Mouse (Mus musculus) midbrain, embryonic 12.5 days (tissue): ENCODE measurements around the gene Tmem117. TPM values are rescaled to one million over a fixed set of nuclear protein-coding genes. Genes with fewer than 3 reads are reported as not detected.

ENCODE experiments used
- ATAC-seq: fragments of 200-750 bp; cut with Nextera tagmentation; 2 replicates; pipeline ENCODE4 v1.8.0; 2017; ENCODE audit warnings: low read depth, moderate TSS enrichment, moderate library complexity; ENCODE audit not compliant: low FRiP score
- H3K27ac ChIP-seq: fragments of 300-500 bp; sonication (generic); replicated peaks from 2 replicates; pipeline ENCODE4 v1.5.1; 2016; ENCODE audit warnings: mild to moderate bottlenecking
- H3K27me3 ChIP-seq: fragments of 300-500 bp; sonication (generic); 2 replicates; pipeline ENCODE4 v1.6.1; 2016; ENCODE audit warnings: mild to moderate bottlenecking
- H3K36me3 ChIP-seq: fragments of 300-500 bp; sonication (generic); 2 replicates; pipeline ENCODE4 v1.6.1; 2016
- H3K4me1 ChIP-seq: fragments of 300-500 bp; sonication (generic); 2 replicates; pipeline ENCODE4 v1.6.1; 2016
- H3K4me2 ChIP-seq: fragments of 300-500 bp; sonication (generic); replicated peaks from 2 replicates; pipeline ENCODE4 v1.6.1; 2016; ENCODE audit warnings: mild to moderate bottlenecking, moderate library complexity
- H3K4me3 ChIP-seq: fragments of 300-500 bp; sonication (generic); 2 replicates; pipeline ENCODE4 v1.5.1; 2016; ENCODE audit warnings: mild to moderate bottlenecking
- H3K9ac ChIP-seq: fragments of 300-500 bp; sonication (generic); replicated peaks from 2 replicates; pipeline ENCODE4 v1.6.1; 2016; ENCODE audit warnings: mild to moderate bottlenecking, moderate library complexity
- H3K9me3 ChIP-seq: fragments of 300-500 bp; sonication (generic); 2 replicates; pipeline ENCODE4 v1.6.1; 2016; ENCODE audit warnings: mild to moderate bottlenecking
- WGBS: fragments of 180-500 bp; shearing (Covaris S2); methylation state at CpG from one replicate; pipeline ENCODE4 v1.1.7; 2016; 5-methylcytosine and 5-hydroxymethylcytosine counted together
- polyA plus RNA-seq: library from polyadenylated mRNA; unstranded; fragments of >200 nt; fragmentation: Nextera tagmentation; extraction: Ambion mirVana; gene quantifications from 2 replicates; pipeline ENCODE4 v1.2.1, GENCODE M21; 2016

The Tmem117 gene
- polyA plus RNA-seq, 1 experiment from 2014 or later, result 2.2 TPM

- 67% methylated on average over 9 of the region's 9 CpGs for WGBS
- no peak overlapping the region for H3K9ac ChIP-seq
- no peak overlapping the region for H3K27ac ChIP-seq
- H3K4me1 ChIP-seq, result peaks cover 16% of the 10 kb centered on the region
- H3K4me2 ChIP-seq, result no peak overlapping the region
- H3K36me3 ChIP-seq, result no peaks in the 10 kb centered on the region
- H3K4me3 ChIP-seq, result no peak overlapping the region
- peaks cover 2% of the 10 kb centered on the region; the same call in 1 of the 2 replicates for H3K27me3 ChIP-seq
- H3K9me3 ChIP-seq, result no peaks in the 10 kb centered on the region
- no peak for ATAC-seq
Measured at GRCm38 (mm10) chr15:94651350-94651749, 22.3 kb downstream of the Tmem117 start.

GRCm38 (mm10) chr15:94651969-94652842 lies 23.2 kb downstream of the Tmem117 start:
- Histone ChIP-seq H3K4me3 (no peak overlapping the region), H3K27me3 (peaks cover 2% of the 10 kb centered on the region; the same call in 1 of the 2 replicates), H3K27ac (no peak overlapping the region), H3K9ac (no peak overlapping the region), H3K36me3 (no peaks in the 10 kb centered on the region), H3K9me3 (no peaks in the 10 kb centered on the region), H3K4me2 (no peak overlapping the region), H3K4me1 (peaks cover 16% of the 10 kb centered on the region)
- no peak for ATAC-seq
- WGBS, result 85% methylated on average over 13 of the region's 13 CpGs

GRCm38 (mm10) chr15:94652843-94653206 lies 23.8 kb downstream of the Tmem117 start:
- no peaks in the 10 kb centered on the region for H3K9me3 ChIP-seq
- no peak overlapping the region for H3K9ac ChIP-seq
- no peak; the same call in 1 of the 2 replicates for ATAC-seq
- H3K36me3 ChIP-seq, result no peaks in the 10 kb centered on the region
- H3K4me3 ChIP-seq, result no peak overlapping the region
- H3K4me1 ChIP-seq, result peaks cover 16% of the 10 kb centered on the region
- WGBS, result 62% methylated on average over 3 of the region's 3 CpGs
- peaks cover 2% of the 10 kb centered on the region; the same call in 1 of the 2 replicates for H3K27me3 ChIP-seq
- no peak overlapping the region for H3K27ac ChIP-seq
- no peak overlapping the region for H3K4me2 ChIP-seq

- Histone ChIP-seq H3K9me3 (no peaks in the 10 kb centered on the region), H3K4me1 (peaks cover 13% of the 10 kb centered on the region), H3K27me3 (no peaks in the 10 kb centered on the region), H3K27ac (no peak overlapping the region), H3K4me2 (no peak overlapping the region), H3K9ac (no peak overlapping the region), H3K36me3 (no peaks in the 10 kb centered on the region), H3K4me3 (no peak overlapping the region)
- ATAC-seq, result no peak
- 96% methylated on average over 13 of the region's 13 CpGs for WGBS
Measured at GRCm38 (mm10) chr15:94655811-94656323, 26.8 kb downstream of the Tmem117 start.

GRCm38 (mm10) chr15:94657882-94658281 lies 28.9 kb downstream of the Tmem117 start:
- WGBS, result 66% methylated on average over 6 of the region's 6 CpGs
- no peak overlapping the region for H3K9ac ChIP-seq
- no peak overlapping the region for H3K4me2 ChIP-seq
- no peaks in the 10 kb centered on the region for H3K9me3 ChIP-seq
- no peaks in the 10 kb centered on the region for H3K27me3 ChIP-seq
- no peaks in the 10 kb centered on the region for H3K36me3 ChIP-seq
- H3K27ac ChIP-seq, result no peak overlapping the region
- peaks cover 13% of the 10 kb centered on the region for H3K4me1 ChIP-seq
- no peak overlapping the region for H3K4me3 ChIP-seq
- no peak for ATAC-seq

- WGBS, result 58% methylated on average over 13 of the region's 13 CpGs
- Histone ChIP-seq H3K9ac (no peak overlapping the region), H3K27me3 (no peaks in the 10 kb centered on the region), H3K36me3 (no peaks in the 10 kb centered on the region), H3K9me3 (no peaks in the 10 kb centered on the region), H3K27ac (peak overlapping the region; percentile 65), H3K4me1 (peaks cover 13% of the 10 kb centered on the region), H3K4me2 (no peak overlapping the region), H3K4me3 (no peak overlapping the region)
- peak; percentile 45 for ATAC-seq
Measured at GRCm38 (mm10) chr15:94658392-94659111, 29.5 kb downstream of the Tmem117 start.

GRCm38 (mm10) chr15:94659112-94659437 lies 30.0 kb downstream of the Tmem117 start:
- H3K9me3 ChIP-seq, result no peaks in the 10 kb centered on the region
- H3K27ac ChIP-seq, result peak overlapping the region; percentile 65
- ATAC-seq, result peak; percentile 74
- H3K4me2 ChIP-seq, result no peak overlapping the region
- no peaks in the 10 kb centered on the region for H3K36me3 ChIP-seq
- no peak overlapping the region for H3K9ac ChIP-seq
- peaks cover 13% of the 10 kb centered on the region for H3K4me1 ChIP-seq
- 25% methylated on average over 6 of the region's 6 CpGs for WGBS
- no peak overlapping the region for H3K4me3 ChIP-seq
- H3K27me3 ChIP-seq, result no peaks in the 10 kb centered on the region

GRCm38 (mm10) chr15:94660913-94661312 lies 31.9 kb downstream of the Tmem117 start:
- 70% methylated on average over 7 of the region's 7 CpGs for WGBS

GRCm38 (mm10) chr15:94661398-94661797 lies 32.4 kb downstream of the Tmem117 start:
- H3K4me3 ChIP-seq, result no peak overlapping the region
- no peak for ATAC-seq
- H3K27me3 ChIP-seq, result no peaks in the 10 kb centered on the region
- H3K4me2 ChIP-seq, result no peak overlapping the region
- no peaks in the 10 kb centered on the region for H3K9me3 ChIP-seq
- 23% methylated on average over 9 of the region's 9 CpGs for WGBS
- no peaks in the 10 kb centered on the region for H3K36me3 ChIP-seq
- peaks cover 13% of the 10 kb centered on the region for H3K4me1 ChIP-seq
- H3K27ac ChIP-seq, result no peak overlapping the region
- no peak overlapping the region for H3K9ac ChIP-seq

More at GRCm38 (mm10) chr15:94660913-94661312, 31.9 kb downstream of the Tmem117 start:
- H3K27me3 ChIP-seq, result no peaks in the 10 kb centered on the region
- ATAC-seq, result no peak
- peaks cover 13% of the 10 kb centered on the region for H3K4me1 ChIP-seq
- no peaks in the 10 kb centered on the region for H3K36me3 ChIP-seq
- H3K27ac ChIP-seq, result no peak overlapping the region
- H3K4me3 ChIP-seq, result no peak overlapping the region
- no peaks in the 10 kb centered on the region for H3K9me3 ChIP-seq
- no peak overlapping the region for H3K4me2 ChIP-seq
- H3K9ac ChIP-seq, result no peak overlapping the region

GRCm38 (mm10) chr15:94664612-94665011 lies 35.6 kb downstream of the Tmem117 start:
- no peaks in the 10 kb centered on the region for H3K27me3 ChIP-seq
- 0 out of 2 replicates have a peak, but pooled peaks cover 2% of the 10 kb centered on the region for H3K4me1 ChIP-seq
- no peak overlapping the region for H3K4me3 ChIP-seq
- no peak overlapping the region for H3K9ac ChIP-seq
- 92% methylated on average over 6 of the region's 6 CpGs for WGBS
- H3K4me2 ChIP-seq, result no peak overlapping the region
- H3K9me3 ChIP-seq, result no peaks in the 10 kb centered on the region
- ATAC-seq, result no peak
- no peaks in the 10 kb centered on the region for H3K36me3 ChIP-seq
- H3K27ac ChIP-seq, result no peak overlapping the region

GRCm38 (mm10) chr15:94681135-94681534 lies 52.1 kb downstream of the Tmem117 start:
- H3K4me3 ChIP-seq, result no peak overlapping the region

GRCm38 (mm10) chr15:94684269-94684668 lies 55.2 kb downstream of the Tmem117 start:
- Histone ChIP-seq H3K36me3 (no peaks in the 10 kb centered on the region), H3K9me3 (no peaks in the 10 kb centered on the region), H3K4me1 (0 out of 2 replicates have a peak, but pooled peaks cover 3% of the 10 kb centered on the region), H3K4me3 (no peak overlapping the region), H3K4me2 (no peak overlapping the region), H3K27me3 (no peaks in the 10 kb centered on the region), H3K27ac (no peak overlapping the region), H3K9ac (no peak overlapping the region)
- WGBS, result 79% methylated on average over 7 of the region's 7 CpGs
- no peak for ATAC-seq

More at GRCm38 (mm10) chr15:94681135-94681534, 52.1 kb downstream of the Tmem117 start:
- WGBS, result 55% methylated on average over 3 of the region's 3 CpGs
- Histone ChIP-seq H3K27me3 (no peaks in the 10 kb centered on the region), H3K4me2 (no peak overlapping the region), H3K9me3 (no peaks in the 10 kb centered on the region), H3K9ac (no peak overlapping the region), H3K27ac (no peak overlapping the region), H3K4me1 (0 out of 2 replicates have a peak, but pooled peaks cover 4% of the 10 kb centered on the region), H3K36me3 (no peaks in the 10 kb centered on the region)
- no peak for ATAC-seq
